Mouse (Mus musculus): Measurements from ENCODE around the gene Tex14.

DNA sequence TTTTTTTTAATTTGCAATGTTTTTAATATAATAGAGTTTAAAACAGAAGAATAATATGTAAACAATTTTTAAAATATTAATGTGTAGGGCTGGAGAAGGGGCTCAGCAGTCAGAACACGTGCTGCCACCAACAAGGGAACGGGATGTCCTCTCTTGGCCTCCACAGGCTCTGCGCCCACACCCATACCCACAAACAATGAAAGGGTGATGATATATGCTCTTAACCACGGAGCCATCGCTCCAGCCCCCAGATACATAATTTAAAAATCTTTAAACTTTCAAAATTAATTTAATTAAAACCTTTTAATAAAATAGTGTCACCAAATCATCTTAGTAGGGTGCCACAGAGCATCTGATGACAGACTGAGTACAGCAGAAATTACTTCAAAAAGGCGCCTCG, 37.8 kb upstream of the Tex14 start:
- TF ChIP-seq POLR2A (IDR thresholded peaks at IDR 0.05; ENCODE audit: control insufficient read depth in 1 of 2, insufficient read depth in 1 of 2, low read depth in 1 of 2, low read length in 2 of 2, poor library complexity in 1 of 2), result no peak
- TF ChIP-seq POLR2AphosphoS2 (IDR thresholded peaks at IDR 0.05; ENCODE audit: low read length), result no peak
- no peak for TF ChIP-seq EP300 (IDR thresholded peaks at IDR 0.05; ENCODE audit: low read depth in 1 of 2, low read length in 2 of 2)
- TF ChIP-seq USF1 (IDR thresholded peaks at IDR 0.05; ENCODE audit: low read depth, low read length), result no peak
- no peak for TF ChIP-seq TCF12 (IDR thresholded peaks at IDR 0.05; ENCODE audit: low read depth, low read length)
